8 mouse cellular contexts compared by ENCODE assay signal in genomic region chr8:22059153-22059738, GRCm38 (mm10). TPM values are rescaled to one million over a fixed set of nuclear protein-coding genes. Genes with fewer than 3 reads are reported as not detected.
DNase-seq lines count a peak whose midpoint lies in the region; ATAC-seq lines count a peak whose summit lies in the region.

No protein-coding gene starts in this region.

- no peak overlapping the region for H3K27ac ChIP-seq in neural tube, embryonic 11.5 days (ENCODE audit: low read depth, low read length)
- H3K27ac ChIP-seq in forebrain, embryonic 12.5 days = no peak overlapping the region
- H3K27ac ChIP-seq in liver, embryonic 13.5 days = peak overlapping the region; percentile 96
- no peak overlapping the region for H3K27ac ChIP-seq in stomach, embryonic 16.5 days (ENCODE audit: low read length)

- peak overlapping the region; percentile 88 for H3K4me2 ChIP-seq in neural tube, embryonic 11.5 days (ENCODE audit: low read depth)
- H3K4me2 ChIP-seq in forebrain, embryonic 12.5 days = peak overlapping the region; percentile 85
- H3K4me2 ChIP-seq in liver, embryonic 13.5 days = peak overlapping the region; percentile 89
- peak overlapping the region; percentile 98 for H3K4me2 ChIP-seq in stomach, embryonic 16.5 days (ENCODE audit: low read depth, low read length)

- H3K27me3 ChIP-seq in neural tube, embryonic 11.5 days (ENCODE audit: control insufficient read depth, insufficient read depth, low read length) = no peaks in the 10 kb centered on the region
- H3K27me3 ChIP-seq in forebrain, embryonic 12.5 days = peaks cover 13% of the 10 kb centered on the region
- no peaks in the 10 kb centered on the region for H3K27me3 ChIP-seq in liver, embryonic 13.5 days
- H3K27me3 ChIP-seq in stomach, embryonic 16.5 days (ENCODE audit: control insufficient read depth, insufficient read depth, low read length) = peaks cover 5% of the 10 kb centered on the region; the same call in 1 of the 2 replicates

- no peak for DNase-seq in neural tube, embryonic 11.5 days (ENCODE audit: low spot score)
- no peak for DNase-seq in neural tube, embryonic 10.5 days (ENCODE audit: extremely low spot score, low spot score)
- DNase-seq in liver, embryonic 13.5 days = no peak
- DNase-seq in cerebellum, adult 9-11 months = no peak
- no peak for DNase-seq in yolk sac, embryonic 10.5 days (ENCODE audit: low spot score)
- DNase-seq in kidney, adult 8-10 months = no peak

- no peaks in the 10 kb centered on the region for H3K36me3 ChIP-seq in neural tube, embryonic 11.5 days (ENCODE audit: control insufficient read depth, insufficient read depth, low read length)
- H3K36me3 ChIP-seq in forebrain, embryonic 12.5 days (replicated peaks) = peaks cover 16% of the 10 kb centered on the region
- H3K36me3 ChIP-seq in liver, embryonic 13.5 days = peaks cover 15% of the 10 kb centered on the region
- peaks cover under 1% of the 10 kb centered on the region; the same call in 1 of the 2 replicates for H3K36me3 ChIP-seq in stomach, embryonic 16.5 days (ENCODE audit: control insufficient read depth, insufficient read depth, low read length)

- H3K9ac ChIP-seq in neural tube, embryonic 11.5 days (ENCODE audit: low read length) = peak overlapping the region; percentile 69
- peak overlapping the region; percentile 63; the same call in 1 of the 2 replicates for H3K9ac ChIP-seq in forebrain, embryonic 12.5 days
- H3K9ac ChIP-seq in liver, embryonic 13.5 days = peak overlapping the region; percentile 94
- peak overlapping the region; percentile 76 for H3K9ac ChIP-seq in stomach, embryonic 16.5 days (ENCODE audit: low read length)

- 42% methylated on average over 11 of the region's 11 CpGs for WGBS in neural tube, embryonic 11.5 days
- WGBS in forebrain, embryonic 12.5 days = 29% methylated on average over 11 of the region's 11 CpGs
- WGBS in liver, embryonic 13.5 days (ENCODE audit: insufficient replicate concordance) = 14% methylated on average over 11 of the region's 11 CpGs
- WGBS in stomach, embryonic 16.5 days = 52% methylated on average over 11 of the region's 11 CpGs

- ATAC-seq in neural tube, embryonic 11.5 days (ENCODE audit: insufficient read depth, low FRiP score, low TSS enrichment) = no peak
- ATAC-seq in forebrain, embryonic 12.5 days (ENCODE audit: low FRiP score) = no peak
- no peak for ATAC-seq in liver, embryonic 13.5 days (ENCODE audit: low read depth)
- no peak for ATAC-seq in stomach, embryonic 16.5 days (ENCODE audit: insufficient read depth, low FRiP score)

- H3K9me3 ChIP-seq in neural tube, embryonic 11.5 days (ENCODE audit: control insufficient read depth, low read length) = no peaks in the 10 kb centered on the region
- H3K9me3 ChIP-seq in forebrain, embryonic 12.5 days = no peaks in the 10 kb centered on the region
- H3K9me3 ChIP-seq in liver, embryonic 13.5 days (replicated peaks) = no peaks in the 10 kb centered on the region
- H3K9me3 ChIP-seq in stomach, embryonic 16.5 days (replicated peaks; ENCODE audit: control insufficient read depth, low read length) = no peaks in the 10 kb centered on the region

- peak overlapping the region; percentile 56 for H3K4me3 ChIP-seq in neural tube, embryonic 11.5 days (ENCODE audit: low read depth, low read length)
- peak overlapping the region; percentile 66 for H3K4me3 ChIP-seq in forebrain, embryonic 12.5 days (replicated peaks)
- peak overlapping the region; percentile 94 for H3K4me3 ChIP-seq in liver, embryonic 13.5 days (replicated peaks)
- peak overlapping the region; percentile 83 for H3K4me3 ChIP-seq in stomach, embryonic 16.5 days (replicated peaks; ENCODE audit: low read length)

- H3K4me1 ChIP-seq in neural tube, embryonic 11.5 days (ENCODE audit: control insufficient read depth, insufficient read depth, low read length) = no peaks in the 10 kb centered on the region
- peaks cover 7% of the 10 kb centered on the region; the same call in 1 of the 2 replicates for H3K4me1 ChIP-seq in forebrain, embryonic 12.5 days
- peaks cover 67% of the 10 kb centered on the region for H3K4me1 ChIP-seq in liver, embryonic 13.5 days (replicated peaks)
- peaks cover 5% of the 10 kb centered on the region; the same call in 1 of the 2 replicates for H3K4me1 ChIP-seq in stomach, embryonic 16.5 days (ENCODE audit: control insufficient read depth, insufficient read depth, low read length)

RNA-seq across cellular contexts. Expression of gene Atp7b, which starts 0.9 kb away (rescaled TPM):
- 1.5 and 1.6 TPM in 2 replicates for polyA plus RNA-seq in neural tube, embryonic 11.5 days (2014; fragmentation: Nextera tagmentation; extraction: Ambion mirVana)
- 2.3 and 2.6 TPM in 2 replicates for polyA plus RNA-seq in forebrain, embryonic 12.5 days (2016; fragmentation: Nextera tagmentation; extraction: Ambion mirVana)
- polyA plus RNA-seq in liver, embryonic 13.5 days (2015; fragmentation: Nextera tagmentation; extraction: Ambion mirVana) = 10.4 and 13.0 TPM in 2 replicates
- polyA plus RNA-seq in stomach, embryonic 16.5 days (2015; fragmentation: Nextera tagmentation; extraction: Ambion mirVana) = 11.1 and 12.7 TPM in 2 replicates

RNA-seq across cellular contexts. Expression of gene Alg11, which starts 1.3 kb away (rescaled TPM):
- polyA plus RNA-seq in neural tube, embryonic 11.5 days (2014; fragmentation: Nextera tagmentation; extraction: Ambion mirVana) = 34.2 and 35.3 TPM in 2 replicates
- polyA plus RNA-seq in forebrain, embryonic 12.5 days (2016; fragmentation: Nextera tagmentation; extraction: Ambion mirVana) = 15.4 and 25.6 TPM in 2 replicates
- 9.9 and 13.1 TPM in 2 replicates for polyA plus RNA-seq in liver, embryonic 13.5 days (2015; fragmentation: Nextera tagmentation; extraction: Ambion mirVana)
- 34.2 and 38.1 TPM in 2 replicates for polyA plus RNA-seq in stomach, embryonic 16.5 days (2015; fragmentation: Nextera tagmentation; extraction: Ambion mirVana)
